Mouse (Mus musculus) liver, embryonic 14.5 days (tissue): ENCODE data around the gene Whamm. TPM values are rescaled to one million over a fixed set of nuclear protein-coding genes. Genes with fewer than 3 reads are reported as not detected.

Experiments
- ATAC-seq: fragments of 200-750 bp; cut with Nextera tagmentation; 2 replicates; pipeline ENCODE4 v1.8.0; 2017; ENCODE audit warnings: moderate number of reproducible peaks, mild to moderate bottlenecking, moderate library complexity; ENCODE audit not compliant: insufficient read depth
- DNase-seq, 3 experiments: peaks; one replicate each; pipeline ENCODE4 v3.0.0-alpha.2; 2012 to 2013; ENCODE audit warnings: low read depth in 3 of 3, low spot score in 3 of 3
- H3K27ac ChIP-seq: fragments of 300-500 bp; sonication (generic); 2 replicates; pipeline ENCODE4 v1.5.1; 2014; ENCODE audit warnings: moderate library complexity, mild to moderate bottlenecking, control low read depth, inconsistent platforms
- H3K27me3 ChIP-seq: fragments of 300-500 bp; sonication (generic); 2 replicates; pipeline ENCODE4 v1.6.1; 2014; ENCODE audit warnings: mild to moderate bottlenecking, low read length, moderate library complexity; ENCODE audit not compliant: control insufficient read depth, insufficient read depth
- H3K36me3 ChIP-seq: fragments of 300-500 bp; sonication (generic); replicated peaks from 2 replicates; pipeline ENCODE4 v1.6.1; 2014; ENCODE audit warnings: low read depth; ENCODE audit not compliant: control insufficient read depth, insufficient read depth
- H3K4me1 ChIP-seq, 2 experiments: fragments of 200-500 bp in 1 of 2; fragments of 300-500 bp in 1 of 2; sonication (generic) in 1 of 2; replicated peaks; 2 replicates each; pipeline ENCODE4 v1.6.1; 2012 to 2014; ENCODE audit warnings: antibody characterized with exemption in 1 of 2, inconsistent platforms in 1 of 2, low read length in 1 of 2; ENCODE audit not compliant: control insufficient read depth in 2 of 2, insufficient read depth in 2 of 2
- H3K4me2 ChIP-seq: fragments of 300-500 bp; sonication (generic); 2 replicates; pipeline ENCODE4 v1.6.1; 2014; ENCODE audit warnings: low read depth, mild to moderate bottlenecking, control low read depth, moderate library complexity
- H3K4me3 ChIP-seq, 2 experiments: fragments of 200-500 bp in 1 of 2; fragments of 300-500 bp in 1 of 2; sonication (generic) in 1 of 2; 2 replicates each; pipeline ENCODE4 v1.5.1; 2012 to 2014; ENCODE audit warnings: low read depth in 2 of 2, low read length in 2 of 2, mild to moderate bottlenecking in 2 of 2, control low read depth in 1 of 2, inconsistent platforms in 1 of 2, moderate library complexity in 1 of 2; ENCODE audit not compliant: insufficient read depth in 1 of 2
- H3K9ac ChIP-seq: fragments of 300-500 bp; sonication (generic); replicated peaks from 2 replicates; pipeline ENCODE4 v1.6.1; 2014; ENCODE audit warnings: mild to moderate bottlenecking, control low read depth, moderate library complexity
- H3K9me3 ChIP-seq: fragments of 300-500 bp; sonication (generic); 2 replicates; pipeline ENCODE4 v1.6.1; 2016; ENCODE audit warnings: low read length, mixed read lengths; ENCODE audit not compliant: control insufficient read depth
- CTCF ChIP-seq: IDR thresholded peaks from 2 replicates; pipeline ENCODE4 v1.5.1; 2016; ENCODE audit warnings: antibody characterized with exemption, low read depth, control low read depth
- EP300 ChIP-seq: IDR thresholded peaks from 2 replicates; pipeline ENCODE4 v1.6.1; 2016; ENCODE audit warnings: antibody characterized with exemption, low read depth
- WGBS: fragments of 180-500 bp; shearing (Covaris S2); extraction: QIAGEN DNeasy Blood & Tissue Kit; methylation state at CpG from one replicate; pipeline ENCODE4 v1.1.7; 2014; ENCODE audit not compliant: insufficient replicate concordance; 5-methylcytosine and 5-hydroxymethylcytosine counted together
- polyA plus RNA-seq, 2 experiments: library from polyadenylated mRNA; depleted of rRNA in 1 of 2; stranded (reverse) in 1 of 2; unstranded in 1 of 2; fragments of >200 nt; fragmentation: Nextera tagmentation in 1 of 2; extraction: Ambion mirVana in 1 of 2; gene quantifications; 2 replicates each; pipeline versions ENCODE4 v1.2.1 to v1.2.3; 2012 to 2014

Gene Whamm
- polyA plus RNA-seq, 2 experiments = 6.3 to 6.9 TPM

DNA sequence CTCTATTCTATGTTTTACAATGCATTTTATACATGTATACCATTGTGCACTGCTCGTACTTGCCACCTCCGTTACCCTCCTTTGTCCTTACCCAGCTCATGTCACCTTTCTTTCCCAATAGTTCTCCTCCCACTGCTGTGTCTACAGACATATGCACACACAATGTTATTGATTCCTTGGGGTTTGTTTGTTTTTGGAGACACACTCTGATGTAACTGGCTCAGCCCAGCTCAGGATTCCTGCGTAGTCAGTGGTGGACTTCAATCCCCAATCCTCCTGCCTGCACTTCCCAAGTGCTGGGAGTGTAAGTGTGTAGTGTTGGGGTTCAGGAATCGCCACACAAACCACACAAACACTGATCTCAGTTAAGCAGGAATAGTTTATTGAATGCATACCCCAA is 16.2 kb downstream of the Whamm start:
- DNase-seq = peak in 1 of 3 experiments; percentile 27
- H3K27ac ChIP-seq = no peak overlapping the region; the same call in 1 of the 2 replicates

DNA sequence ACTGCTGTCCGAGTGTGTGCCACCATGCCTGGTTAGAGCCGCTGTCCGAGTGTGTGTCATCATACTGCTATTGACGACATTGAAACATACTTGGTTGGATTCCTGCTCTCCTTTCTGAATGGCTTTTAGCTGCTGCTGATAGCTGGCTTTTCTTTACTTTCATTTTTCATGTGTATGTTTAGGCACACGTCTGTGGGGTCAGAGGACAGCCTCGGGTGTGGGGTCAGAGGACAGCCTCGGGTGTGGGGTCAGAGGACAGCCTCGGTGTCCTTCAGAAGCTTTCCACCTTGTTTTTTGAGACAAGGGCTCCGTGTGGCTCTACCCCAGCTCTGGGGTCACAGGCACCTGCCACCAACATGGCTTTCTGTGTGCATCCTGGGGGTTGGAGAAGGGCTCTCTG is 21.6 kb downstream of the Whamm start:
- H3K36me3 ChIP-seq = peaks cover 70% of the 10 kb centered on the region
- 73% methylated on average over 9 of the region's 9 CpGs for WGBS
- no peaks in the 10 kb centered on the region for H3K4me1 ChIP-seq
- no peaks in the 10 kb centered on the region for H3K9me3 ChIP-seq
- ATAC-seq (no peak), DNase-seq (no peak)
- no peak overlapping the region for H3K9ac ChIP-seq
- no peak overlapping the region for H3K4me3 ChIP-seq
- no peak overlapping the region for H3K4me2 ChIP-seq
- H3K27ac ChIP-seq = no peak overlapping the region
- no peak for TF ChIP-seq EP300
- no peak for TF ChIP-seq CTCF
- H3K27me3 ChIP-seq = no peaks in the 10 kb centered on the region

More for the DNA sequence above, 16.2 kb downstream of the Whamm start:
- peak; percentile 73 for ATAC-seq
- Histone ChIP-seq H3K4me2 (no peak overlapping the region), H3K9ac (no peak overlapping the region), H3K36me3 (peaks cover 59% of the 10 kb centered on the region), H3K4me3 (no peak overlapping the region), H3K4me1 (peaks cover 0 to 5% of the 10 kb centered on the region in 2 experiments; a peak in 2 of 4 replicates), H3K27me3 (no peaks in the 10 kb centered on the region), H3K9me3 (no peaks in the 10 kb centered on the region)
- TF ChIP-seq CTCF (no peak), EP300 (no peak)
- 79% methylated on average over 4 of the region's 4 CpGs for WGBS

DNA sequence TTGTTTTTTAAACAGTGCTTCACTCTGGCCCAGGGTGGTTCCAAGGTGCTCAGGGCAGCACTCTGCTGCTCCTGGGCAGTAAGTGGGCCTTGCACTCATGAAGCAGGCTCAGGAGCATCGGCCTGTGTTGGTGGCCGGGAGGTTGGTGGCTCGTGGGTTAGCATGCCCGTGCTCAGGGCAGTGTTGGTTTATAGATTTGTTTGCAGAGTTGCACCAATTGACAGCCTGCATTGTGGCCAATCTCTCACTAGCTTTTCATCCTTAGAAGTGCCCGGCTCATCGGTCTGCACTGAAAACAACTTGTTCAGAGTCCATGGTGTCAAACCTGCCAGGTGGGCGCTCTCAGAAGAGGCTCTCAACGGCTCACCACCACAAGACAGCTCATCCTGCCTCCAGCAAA is 22.3 kb downstream of the Whamm start:
- peaks cover 70% of the 10 kb centered on the region for H3K36me3 ChIP-seq
- TF ChIP-seq CTCF = no peak
- no peak for TF ChIP-seq EP300
- 81% methylated on average over 8 of the region's 8 CpGs for WGBS
- no peak overlapping the region for H3K27ac ChIP-seq
- DNase-seq (no peak), ATAC-seq (no peak)
- H3K9ac ChIP-seq = no peak overlapping the region
- H3K27me3 ChIP-seq = no peaks in the 10 kb centered on the region
- H3K4me1 ChIP-seq = no peaks in the 10 kb centered on the region
- H3K4me2 ChIP-seq = no peak overlapping the region
- H3K9me3 ChIP-seq = no peaks in the 10 kb centered on the region
- H3K4me3 ChIP-seq = no peak overlapping the region

DNA sequence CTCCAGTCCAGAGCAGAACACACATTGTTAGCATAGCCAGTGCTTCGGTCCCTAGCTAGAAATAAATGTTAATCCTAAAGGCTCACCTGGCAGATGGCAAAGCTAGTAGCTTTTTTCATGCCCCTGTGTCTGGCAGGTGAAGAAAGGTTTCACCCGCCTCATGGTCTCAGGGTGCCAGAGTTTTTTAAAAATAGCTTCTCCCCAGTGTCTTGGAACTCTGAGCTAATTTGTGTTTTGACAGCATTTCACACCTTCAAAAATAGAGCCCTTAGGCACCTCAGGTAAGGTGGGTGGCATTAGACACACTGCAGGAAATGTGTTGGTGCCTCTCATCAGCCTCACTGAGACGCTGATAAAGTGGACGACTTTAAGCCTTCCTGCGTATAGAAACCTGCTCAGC is 24.0 kb downstream of the Whamm start:
- no peaks in the 10 kb centered on the region for H3K9me3 ChIP-seq
- H3K4me3 ChIP-seq = no peak overlapping the region
- WGBS = 85% methylated on average over 5 of the region's 5 CpGs
- no peak for DNase-seq
- no peak for ATAC-seq
- no peak overlapping the region for H3K27ac ChIP-seq
- H3K27me3 ChIP-seq = no peaks in the 10 kb centered on the region
- H3K36me3 ChIP-seq = peaks cover 62% of the 10 kb centered on the region
- H3K4me2 ChIP-seq = no peak overlapping the region
- no peaks in the 10 kb centered on the region for H3K4me1 ChIP-seq
- TF ChIP-seq CTCF (no peak), EP300 (no peak)
- no peak overlapping the region for H3K9ac ChIP-seq

GRCm38 (mm10) chr7:81596086-81596485 is 25.0 kb downstream of the Whamm start:
- 80% methylated on average over 6 of the region's 6 CpGs for WGBS
- H3K27me3 ChIP-seq = no peaks in the 10 kb centered on the region
- no peak overlapping the region for H3K27ac ChIP-seq
- ATAC-seq (no peak), DNase-seq (no peak)
- no peaks in the 10 kb centered on the region for H3K4me1 ChIP-seq
- no peak overlapping the region for H3K4me3 ChIP-seq
- TF ChIP-seq CTCF (no peak), EP300 (no peak)
- H3K9ac ChIP-seq = no peak overlapping the region
- H3K9me3 ChIP-seq = no peaks in the 10 kb centered on the region
- H3K36me3 ChIP-seq = peaks cover 54% of the 10 kb centered on the region
- no peak overlapping the region for H3K4me2 ChIP-seq
